Mouse (Mus musculus) lung, embryonic 16.5 days (tissue): Measurements from ENCODE around the gene Slc4a11. TPM values are rescaled to one million over a fixed set of nuclear protein-coding genes. Genes with fewer than 3 reads are reported as not detected.

ENCODE experiments used
- ATAC-seq: fragments of 200-750 bp; cut with Nextera tagmentation; 2 replicates; pipeline ENCODE4 v1.8.0; 2017; ENCODE audit warnings: low read depth, mild to moderate bottlenecking, moderate library complexity
- H3K27ac ChIP-seq: fragments of 300-500 bp; sonication (generic); 2 replicates; pipeline ENCODE4 v1.5.1; 2014; ENCODE audit warnings: mild to moderate bottlenecking, control low read depth, low read length
- H3K27me3 ChIP-seq: fragments of 300-500 bp; sonication (generic); 2 replicates; pipeline ENCODE4 v1.6.1; 2014; ENCODE audit warnings: low read depth, low read length, mixed read lengths; ENCODE audit not compliant: control insufficient read depth, insufficient read depth
- H3K36me3 ChIP-seq: fragments of 300-500 bp; sonication (generic); 2 replicates; pipeline ENCODE4 v1.6.1; 2014; ENCODE audit warnings: low read length; ENCODE audit not compliant: control insufficient read depth, insufficient read depth
- H3K4me1 ChIP-seq: fragments of 300-500 bp; sonication (generic); replicated peaks from 2 replicates; pipeline ENCODE4 v1.6.1; 2014; ENCODE audit warnings: low read length, mixed read lengths; ENCODE audit not compliant: control insufficient read depth, insufficient read depth
- H3K4me2 ChIP-seq: fragments of 300-500 bp; sonication (generic); 2 replicates; pipeline ENCODE4 v1.6.1; 2014; ENCODE audit warnings: low read depth, low read length, control low read depth
- H3K4me3 ChIP-seq: fragments of 300-500 bp; sonication (generic); 2 replicates; pipeline ENCODE4 v1.5.1; 2014; ENCODE audit warnings: mild to moderate bottlenecking, low read length, control low read depth
- H3K9ac ChIP-seq: fragments of 300-500 bp; sonication (generic); 2 replicates; pipeline ENCODE4 v1.6.1; 2014; ENCODE audit warnings: low read length, control low read depth
- H3K9me3 ChIP-seq: fragments of 300-500 bp; sonication (generic); 2 replicates; pipeline ENCODE4 v1.6.1; 2016; ENCODE audit warnings: low read length; ENCODE audit not compliant: control insufficient read depth
- WGBS: fragments of 180-500 bp; shearing (Covaris S2); extraction: QIAGEN DNeasy Blood & Tissue Kit; methylation state at CpG from one replicate; pipeline ENCODE4 v1.1.7; 2014; 5-methylcytosine and 5-hydroxymethylcytosine counted together
- polyA plus RNA-seq: library from polyadenylated mRNA; unstranded; fragments of >200 nt; fragmentation: Nextera tagmentation; extraction: Ambion mirVana; gene quantifications from 2 replicates; pipeline ENCODE4 v1.2.1, GENCODE M21; 2015

The Slc4a11 gene
- polyA plus RNA-seq, 1 experiment from 2014 or later, result 0.53 TPM

GRCm38 (mm10) chr2:130693563-130693962 is 3.8 kb downstream of the Slc4a11 start:
- Histone ChIP-seq H3K9ac (no peak overlapping the region), H3K27ac (no peak overlapping the region), H3K4me3 (no peak overlapping the region), H3K36me3 (no peaks in the 10 kb centered on the region), H3K27me3 (peaks cover 32% of the 10 kb centered on the region), H3K9me3 (no peaks in the 10 kb centered on the region), H3K4me2 (no peak overlapping the region), H3K4me1 (peaks cover 9% of the 10 kb centered on the region)
- ATAC-seq, result no peak
- WGBS, result 35% methylated on average over 3 of the region's 3 CpGs

GRCm38 (mm10) chr2:130689011-130689410 is 8.3 kb downstream of the Slc4a11 start:
- no peaks in the 10 kb centered on the region for H3K27me3 ChIP-seq
- 68% methylated on average over 2 of the region's 2 CpGs for WGBS
- no peaks in the 10 kb centered on the region for H3K4me1 ChIP-seq
- no peaks in the 10 kb centered on the region for H3K9me3 ChIP-seq
- H3K4me3 ChIP-seq, result no peak overlapping the region
- no peaks in the 10 kb centered on the region for H3K36me3 ChIP-seq
- ATAC-seq, result no peak
- H3K9ac ChIP-seq, result no peak overlapping the region
- H3K4me2 ChIP-seq, result no peak overlapping the region
- H3K27ac ChIP-seq, result no peak overlapping the region

- 77% methylated on average over 9 of the region's 9 CpGs for WGBS
- no peak overlapping the region for H3K27ac ChIP-seq
- no peak overlapping the region for H3K4me2 ChIP-seq
- H3K4me1 ChIP-seq, result no peaks in the 10 kb centered on the region
- no peaks in the 10 kb centered on the region for H3K9me3 ChIP-seq
- peaks cover 4% of the 10 kb centered on the region for H3K36me3 ChIP-seq
- H3K27me3 ChIP-seq, result no peaks in the 10 kb centered on the region
- ATAC-seq, result no peak
- H3K4me3 ChIP-seq, result no peak overlapping the region
- H3K9ac ChIP-seq, result no peak overlapping the region
Observed at GRCm38 (mm10) chr2:130685426-130685825, 11.9 kb downstream of the Slc4a11 start.

GRCm38 (mm10) chr2:130681531-130681930 is 15.8 kb downstream of the Slc4a11 start:
- Histone ChIP-seq H3K9ac (no peak overlapping the region), H3K4me2 (no peak overlapping the region), H3K27ac (no peak overlapping the region), H3K27me3 (no peaks in the 10 kb centered on the region), H3K4me1 (no peaks in the 10 kb centered on the region), H3K9me3 (no peaks in the 10 kb centered on the region), H3K36me3 (peaks cover 34% of the 10 kb centered on the region), H3K4me3 (no peak overlapping the region)
- WGBS, result 79% methylated on average over 3 of the region's 3 CpGs
- no peak for ATAC-seq

GRCm38 (mm10) chr2:130679899-130680298 is 17.4 kb downstream of the Slc4a11 start:
- Histone ChIP-seq H3K4me1 (no peaks in the 10 kb centered on the region), H3K9ac (no peak overlapping the region), H3K27me3 (no peaks in the 10 kb centered on the region), H3K9me3 (no peaks in the 10 kb centered on the region), H3K4me2 (no peak overlapping the region), H3K4me3 (no peak overlapping the region), H3K36me3 (peaks cover 42% of the 10 kb centered on the region), H3K27ac (no peak overlapping the region)
- ATAC-seq, result no peak
- 94% methylated on average over 6 of the region's 6 CpGs for WGBS

GRCm38 (mm10) chr2:130679154-130679553 is 18.2 kb downstream of the Slc4a11 start:
- no peak overlapping the region for H3K4me2 ChIP-seq
- WGBS, result 87% methylated on average over 12 of the region's 12 CpGs
- no peak overlapping the region for H3K27ac ChIP-seq
- ATAC-seq, result no peak
- H3K4me1 ChIP-seq, result no peaks in the 10 kb centered on the region
- H3K9me3 ChIP-seq, result no peaks in the 10 kb centered on the region
- peaks cover 47% of the 10 kb centered on the region for H3K36me3 ChIP-seq
- no peak overlapping the region for H3K9ac ChIP-seq
- H3K27me3 ChIP-seq, result no peaks in the 10 kb centered on the region
- H3K4me3 ChIP-seq, result no peak overlapping the region

GRCm38 (mm10) chr2:130677211-130677610 is 20.1 kb downstream of the Slc4a11 start:
- Histone ChIP-seq H3K9me3 (no peaks in the 10 kb centered on the region), H3K4me1 (no peaks in the 10 kb centered on the region), H3K9ac (no peak overlapping the region), H3K27ac (no peak overlapping the region), H3K4me2 (no peak overlapping the region), H3K27me3 (no peaks in the 10 kb centered on the region), H3K4me3 (no peak overlapping the region), H3K36me3 (peaks cover 60% of the 10 kb centered on the region)
- ATAC-seq, result no peak
- 79% methylated on average over 10 of the region's 10 CpGs for WGBS

GRCm38 (mm10) chr2:130667559-130667958 is 29.8 kb downstream of the Slc4a11 start, which contains the start of gene Itpa:
Gene Itpa, plus strand, starts transcription at chr2:130667610.
- no peaks in the 10 kb centered on the region for H3K9me3 ChIP-seq
- under 1% methylated on average over 31 of the region's 31 CpGs for whole genome bisulfite sequencing
- peaks cover 23% of the 10 kb centered on the region for H3K4me1 ChIP-seq
- peak within 1 kb of the TSS; percentile 83 for H3K27ac ChIP-seq
- H3K4me2 ChIP-seq, result peak within 1 kb of the TSS; percentile 92
- H3K4me3 ChIP-seq, result peak within 1 kb of the TSS; percentile 82
- H3K9ac ChIP-seq, result peak within 1 kb of the TSS; percentile 82
- ATAC-seq, result peak; percentile 55; the same call in 1 of the 2 replicates
- no peaks in the 10 kb centered on the region for H3K27me3 ChIP-seq
- peaks cover 2% of the 10 kb centered on the region; the same call in 1 of the 2 replicates for H3K36me3 ChIP-seq

GRCm38 (mm10) chr2:130664102-130664701 is 33.1 kb downstream of the Slc4a11 start, which contains the start of gene Ddrgk1:
Gene Ddrgk1, minus strand, starts transcription at chr2:130664659.
- peak within 1 kb of the TSS; percentile 88 for H3K4me2 ChIP-seq
- H3K4me3 ChIP-seq, result peak within 1 kb of the TSS; percentile 82
- ATAC-seq, result peak; percentile 98
- H3K36me3 ChIP-seq, result peaks cover 12% of the 10 kb centered on the region
- peaks cover 22% of the 10 kb centered on the region for H3K4me1 ChIP-seq
- H3K9me3 ChIP-seq, result no peaks in the 10 kb centered on the region
- H3K27me3 ChIP-seq, result no peaks in the 10 kb centered on the region
- peak within 1 kb of the TSS; percentile 99 for H3K27ac ChIP-seq
- WGBS, result under 1% methylated on average over 40 of the region's 40 CpGs
- H3K9ac ChIP-seq, result peak within 1 kb of the TSS; percentile 95
